Mouse (Mus musculus) gastrocnemius, adult 2 months (tissue): Measurements from ENCODE around the gene Rgs16. TPM values are rescaled to one million over a fixed set of nuclear protein-coding genes. Genes with fewer than 3 reads are reported as not detected.

Experiments used
- DNase-seq: peaks from one replicate; pipeline ENCODE4 v3.0.0; 2022
- H3K27ac ChIP-seq: fragments of 200-600 bp; 2 replicates; pipeline ENCODE4 v1.8.1; 2022; ENCODE audit warnings: mild to moderate bottlenecking
- H3K4me3 ChIP-seq: fragments of 200-600 bp; 2 replicates; pipeline ENCODE4 v1.8.1; 2022; ENCODE audit warnings: mild to moderate bottlenecking, moderate library complexity
- CTCF ChIP-seq: fragments of 200-600 bp; IDR thresholded peaks from 2 replicates; pipeline ENCODE4 v1.8.1; 2022; ENCODE audit warnings: antibody characterized with exemption, mild to moderate bottlenecking, moderate library complexity
- intact Hi-C: fragments of 180-260 bp; cut with DNase I; formaldehyde crosslinking; loops from one replicate; pipeline ENCODE4 v1.15.1; 2025
- long read RNA-seq, 2 experiments: library from polyadenylated mRNA; stranded (forward); transcript quantifications; one replicate each; pipeline ENCODE4 v2.0.0; 2021
- total RNA-seq, 2 experiments: library from RNA; stranded (reverse); gene quantifications; 2 replicates each; pipeline ENCODE4 v1.2.3; 2021

Rgs16 gene
- 1 to 10 TPM in 1 of 2 experiments, under 1 TPM in 1; 0.59 to 1.8 TPM for total RNA-seq
- long read RNA-seq, experiment 1 = 0 reads
- long read RNA-seq, experiment 2, partial matches to known transcripts = 0 of 1 reads
- long read RNA-seq, experiment 2, other reads (novel, unspliced or antisense) = 1 of 1 reads

DNA sequence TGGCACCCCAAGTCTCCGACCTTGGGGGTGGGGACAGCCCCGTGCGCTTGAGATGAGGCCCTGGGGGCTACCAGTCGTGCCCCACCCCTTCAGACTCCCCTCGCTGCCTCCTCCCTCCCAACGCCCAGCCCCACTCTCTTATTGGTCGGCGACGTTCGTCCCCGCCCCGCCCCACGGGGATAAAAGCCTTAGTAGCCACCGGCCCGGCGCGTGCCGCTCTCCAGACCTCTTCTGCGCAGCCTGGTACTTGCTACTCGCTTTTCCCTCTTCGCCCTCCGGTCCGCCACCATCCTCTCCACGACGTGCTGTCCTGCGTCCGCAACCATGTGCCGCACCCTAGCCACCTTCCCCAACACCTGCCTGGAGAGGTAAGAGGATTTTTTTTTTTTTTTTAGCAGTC, at the start of gene Rgs16:
Gene Rgs16, plus strand, starts transcription at position 205 of the 400 bp plus-strand sequence.
- peak within 1 kb of the TSS; percentile 59 for H3K27ac ChIP-seq
- intact Hi-C loops = loop anchor here (5.0 kb wide), 1 partner anchor 63 kb away; no protein-coding TSS in a partner anchor

DNA sequence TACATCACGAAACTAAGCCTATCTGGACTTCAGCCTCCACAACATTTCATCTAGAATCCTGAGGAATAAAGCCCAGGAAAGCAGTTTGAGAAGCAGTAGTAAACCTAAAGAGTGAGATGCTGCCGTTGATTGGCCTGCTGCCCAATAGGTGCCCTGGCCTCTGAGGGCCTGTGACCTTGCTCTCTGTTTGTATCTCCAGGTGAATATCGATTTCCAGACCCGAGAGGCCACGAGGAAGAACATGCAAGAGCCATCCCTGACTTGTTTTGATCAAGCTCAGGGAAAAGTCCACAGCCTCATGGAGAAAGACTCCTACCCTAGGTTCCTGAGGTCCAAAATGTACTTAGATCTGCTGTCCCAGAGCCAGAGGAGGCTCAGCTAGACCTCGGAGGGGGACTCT, 47.6 kb upstream of the Rgs16 start:
- TF ChIP-seq CTCF = no peak
- intact Hi-C loops = no loop called here
- Histone ChIP-seq H3K4me3 (no peak overlapping the region), H3K27ac (no peak overlapping the region)
- DNase-seq = no peak

More for the DNA sequence above, at the start of gene Rgs16:
- peak within 1 kb of the TSS; percentile 75 for H3K4me3 ChIP-seq
- peak; percentile 90 for DNase-seq
- no peak for TF ChIP-seq CTCF

- no peak for DNase-seq
- no peak overlapping the region for H3K27ac ChIP-seq
- intact Hi-C loops = no loop called here
- TF ChIP-seq CTCF = no peak
- no peak overlapping the region for H3K4me3 ChIP-seq
These were observed 45.6 kb upstream of the Rgs16 start for GRCm38 (mm10) chr1:153694372-153695120.

DNA sequence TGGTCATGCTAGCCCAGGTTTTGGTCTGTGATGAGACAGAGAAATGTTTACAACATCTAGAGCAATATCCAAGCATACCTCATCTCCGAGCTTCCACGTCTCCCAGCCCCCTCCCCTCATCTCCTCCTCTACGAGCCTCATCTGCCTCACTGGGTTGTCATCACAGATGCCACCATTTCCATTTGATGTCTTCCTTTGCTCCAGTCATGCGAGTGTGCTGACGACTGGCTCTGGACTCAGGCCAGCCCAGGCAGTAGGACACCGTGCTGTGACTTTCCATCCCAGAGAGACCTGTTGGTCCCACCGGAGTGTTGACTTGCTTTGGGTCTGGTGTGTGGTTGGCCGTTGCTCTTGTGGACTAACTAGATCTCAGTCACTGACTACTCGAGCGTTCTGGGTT, 44.8 kb upstream of the Rgs16 start:
- Histone ChIP-seq H3K27ac (no peak overlapping the region), H3K4me3 (no peak overlapping the region)
- intact Hi-C loops = no loop called here
- DNase-seq = no peak
- TF ChIP-seq CTCF = no peak

GRCm38 (mm10) chr1:153696093-153696492, 44.1 kb upstream of the Rgs16 start:
- no peak overlapping the region for H3K27ac ChIP-seq
- DNase-seq = no peak
- intact Hi-C loops = no loop called here
- no peak overlapping the region for H3K4me3 ChIP-seq
- no peak for TF ChIP-seq CTCF

- H3K4me3 ChIP-seq = no peak overlapping the region
- no peak for TF ChIP-seq CTCF
- intact Hi-C loops = no loop called here
- DNase-seq = no peak
- H3K27ac ChIP-seq = no peak overlapping the region
These were observed 43.6 kb upstream of the Rgs16 start for GRCm38 (mm10) chr1:153696541-153696940.

DNA sequence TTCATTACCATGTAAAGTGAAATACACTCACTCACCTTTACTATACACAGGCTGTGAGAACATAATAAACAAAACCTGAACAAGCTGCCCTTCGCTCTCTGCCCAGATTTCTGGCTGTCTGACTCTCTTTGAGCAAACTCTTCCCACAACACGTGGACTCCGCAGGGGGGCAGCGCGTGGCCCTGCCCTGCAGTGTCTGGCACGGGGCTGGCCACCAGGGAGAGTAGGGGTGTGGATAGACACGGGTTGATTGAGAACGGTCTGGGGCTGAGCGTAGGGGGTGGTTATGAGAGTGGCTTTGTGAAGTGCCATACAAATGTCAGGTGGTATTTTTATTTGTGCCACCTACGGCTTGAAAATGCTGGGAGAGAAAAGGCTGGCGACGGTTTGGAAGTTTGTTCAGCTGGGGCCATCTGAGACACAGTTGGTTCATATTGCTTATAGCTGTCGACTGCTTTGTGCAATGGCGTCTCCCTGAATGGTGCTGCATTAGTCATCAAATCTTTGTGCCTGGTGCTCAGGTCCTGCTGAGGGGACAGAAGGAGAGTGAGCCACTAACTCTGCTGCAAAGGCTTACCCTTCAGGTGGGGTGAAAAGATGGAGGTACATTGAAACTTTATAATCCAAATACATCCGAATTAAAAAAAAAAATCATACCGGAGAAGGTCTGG, 42.4 kb upstream of the Rgs16 start:
- Histone ChIP-seq H3K4me3 (no peak overlapping the region), H3K27ac (no peak overlapping the region)
- TF ChIP-seq CTCF = no peak
- intact Hi-C loops = no loop called here
- DNase-seq = no peak

DNA sequence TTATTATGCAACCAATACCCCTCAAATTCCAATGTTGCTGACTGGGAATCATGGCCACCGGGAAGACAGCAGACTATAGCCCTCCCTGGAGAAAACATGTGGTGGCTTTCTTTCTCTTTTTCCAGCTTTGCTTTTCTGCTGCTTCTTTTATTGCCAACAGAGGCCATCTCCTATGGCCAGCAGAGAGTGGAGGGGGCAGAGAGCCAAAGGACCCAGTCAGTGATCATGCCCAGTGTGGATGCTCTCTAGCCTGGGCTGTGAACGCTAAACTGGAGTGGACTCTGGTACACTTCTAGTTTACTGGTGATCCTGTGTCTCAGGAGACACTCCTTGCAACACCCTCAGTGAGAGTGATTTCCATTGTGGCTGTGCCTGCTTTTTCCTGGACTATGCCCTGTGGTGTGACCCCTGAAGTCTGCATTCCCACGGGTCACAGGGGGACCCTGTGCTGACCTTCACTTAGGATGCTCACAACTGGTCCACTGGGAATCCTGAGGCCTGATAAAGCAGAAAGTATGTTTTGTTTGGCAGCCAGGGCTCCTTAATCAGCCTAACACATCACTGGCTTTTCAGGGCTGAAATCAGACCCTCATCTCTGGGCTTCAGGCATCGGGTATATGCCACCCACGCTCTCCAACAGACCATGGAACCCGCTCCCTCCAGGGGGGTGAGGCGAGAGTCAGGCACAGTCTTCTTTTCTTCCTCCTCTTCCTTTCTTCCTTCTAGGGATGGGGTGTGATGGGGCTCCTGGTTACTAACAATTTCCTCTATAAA, 41.7 kb upstream of the Rgs16 start:
- intact Hi-C loops = no loop called here
- DNase-seq = no peak
- no peak for TF ChIP-seq CTCF
- no peak overlapping the region for H3K27ac ChIP-seq
- no peak overlapping the region for H3K4me3 ChIP-seq

- no peak overlapping the region for H3K4me3 ChIP-seq
- intact Hi-C loops = no loop called here
- DNase-seq = no peak
- no peak for TF ChIP-seq CTCF
- no peak overlapping the region for H3K27ac ChIP-seq
These were observed 39.6 kb upstream of the Rgs16 start for GRCm38 (mm10) chr1:153700448-153701063.

DNA sequence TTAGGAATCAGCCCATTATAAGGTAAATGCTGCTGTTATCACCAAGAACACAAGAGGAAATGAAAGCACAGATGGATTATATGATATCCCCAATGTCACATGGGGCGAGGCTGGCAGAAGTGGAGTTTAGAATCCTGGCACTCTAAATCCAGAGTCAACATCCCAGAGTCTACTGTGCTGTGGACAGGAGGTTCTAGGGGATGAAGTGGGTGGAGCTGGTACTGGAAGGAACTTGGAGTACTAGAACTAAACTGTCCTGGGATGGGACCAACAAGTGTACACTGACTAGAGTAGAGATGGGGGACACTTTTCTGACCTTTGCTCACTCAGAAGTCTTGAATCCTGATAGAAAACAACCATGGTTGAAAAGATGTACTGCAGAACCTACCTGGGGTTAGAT, 38.7 kb upstream of the Rgs16 start:
- TF ChIP-seq CTCF = no peak
- no peak overlapping the region for H3K27ac ChIP-seq
- DNase-seq = no peak
- H3K4me3 ChIP-seq = no peak overlapping the region
- intact Hi-C loops = no loop called here

DNA sequence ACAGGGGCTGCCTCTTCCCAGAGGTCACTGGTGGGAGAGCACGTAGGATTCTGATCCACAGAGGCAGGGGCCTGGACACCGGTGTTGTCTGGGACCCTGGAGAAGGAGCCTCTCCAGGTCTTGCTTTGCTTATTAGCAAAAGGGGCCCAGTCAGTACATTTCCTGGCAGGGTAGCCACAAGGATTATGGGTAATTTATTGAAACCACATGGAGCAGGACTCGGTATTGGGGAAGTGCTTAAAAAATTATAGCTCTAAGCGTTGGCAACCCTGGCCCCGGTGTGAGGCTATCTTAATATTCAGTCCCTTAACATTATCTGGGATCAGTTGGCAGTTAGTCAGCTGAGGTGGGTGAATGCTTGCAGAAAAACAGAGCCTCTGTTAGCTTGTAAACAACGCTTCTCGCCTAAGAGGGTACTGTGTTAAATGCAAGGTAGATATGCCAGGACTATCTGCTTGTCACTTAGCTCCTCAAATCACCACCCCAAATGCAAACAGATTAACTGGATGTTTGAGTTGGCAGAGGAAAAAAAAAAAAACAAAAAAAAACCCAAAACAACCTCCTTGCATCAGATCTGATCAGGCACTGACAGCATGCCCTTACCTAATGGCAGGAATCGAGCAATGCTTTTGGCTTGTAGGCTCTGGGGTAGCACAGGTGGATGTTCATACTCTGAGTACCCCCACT, 37.8 kb upstream of the Rgs16 start:
- intact Hi-C loops = no loop called here
- no peak for TF ChIP-seq CTCF
- no peak overlapping the region for H3K27ac ChIP-seq
- DNase-seq = no peak
- no peak overlapping the region for H3K4me3 ChIP-seq
